Mouse (Mus musculus) limb, embryonic 11.5 days (tissue): ENCODE results near the gene Phc2. TPM values are rescaled to one million over a fixed set of nuclear protein-coding genes. Genes with fewer than 3 reads are reported as not detected.
A peak's percentile ranks its signal among the peaks of the same experiment; 100 is the strongest.

Experiments used
- ATAC-seq: fragments of 200-750 bp; cut with Nextera tagmentation; 2 replicates; pipeline ENCODE4 v1.8.0; 2017; ENCODE audit warnings: low read depth; ENCODE audit not compliant: insufficient number of reproducible peaks, low FRiP score, low TSS enrichment
- DNase-seq: peaks from one replicate; pipeline ENCODE4 v3.0.0-alpha.2; 2015; ENCODE audit warnings: low spot score
- H3K27ac ChIP-seq: fragments of 300-500 bp; sonication (generic); replicated peaks from 2 replicates; pipeline ENCODE4 v1.5.1; 2014; ENCODE audit warnings: low read depth, mild to moderate bottlenecking, low read length
- H3K27me3 ChIP-seq: fragments of 300-500 bp; sonication (generic); 2 replicates; pipeline ENCODE4 v1.6.1; 2014; ENCODE audit warnings: mild to moderate bottlenecking, low read length, mixed read lengths; ENCODE audit not compliant: control insufficient read depth, insufficient read depth
- H3K36me3 ChIP-seq: fragments of 300-500 bp; sonication (generic); 2 replicates; pipeline ENCODE4 v1.6.1; 2014; ENCODE audit warnings: mild to moderate bottlenecking, low read length, moderate library complexity, mixed read lengths; ENCODE audit not compliant: control insufficient read depth, insufficient read depth
- H3K4me1 ChIP-seq: fragments of 300-500 bp; sonication (generic); 2 replicates; pipeline ENCODE4 v1.6.1; 2014; ENCODE audit warnings: low read length, mixed read lengths; ENCODE audit not compliant: control insufficient read depth, insufficient read depth
- H3K4me2 ChIP-seq: fragments of 300-500 bp; sonication (generic); 2 replicates; pipeline ENCODE4 v1.6.1; 2014; ENCODE audit warnings: low read depth, mild to moderate bottlenecking, moderate library complexity; ENCODE audit not compliant: severe bottlenecking
- H3K4me3 ChIP-seq: fragments of 300-500 bp; sonication (generic); 2 replicates; pipeline ENCODE4 v1.5.1; 2014; ENCODE audit warnings: low read depth, low read length
- H3K9ac ChIP-seq: fragments of 300-500 bp; sonication (generic); 2 replicates; pipeline ENCODE4 v1.6.1; 2014; ENCODE audit warnings: mild to moderate bottlenecking, low read length
- H3K9me3 ChIP-seq: fragments of 300-500 bp; sonication (generic); 2 replicates; pipeline ENCODE4 v1.6.1; 2016; ENCODE audit warnings: low read length; ENCODE audit not compliant: control insufficient read depth
- WGBS: fragments of 180-500 bp; shearing (Covaris S2); extraction: QIAGEN DNeasy Blood & Tissue Kit; methylation state at CpG from one replicate; pipeline ENCODE4 v1.1.7; 2014; 5-methylcytosine and 5-hydroxymethylcytosine counted together
- polyA plus RNA-seq: library from polyadenylated mRNA; unstranded; fragments of >200 nt; fragmentation: Nextera tagmentation; extraction: Ambion mirVana; gene quantifications from 2 replicates; pipeline ENCODE4 v1.2.1, GENCODE M21; 2014

The Phc2 gene
- polyA plus RNA-seq, 1 experiment from 2014 or later, result 63.2 TPM

- no peak overlapping the region for H3K4me3 ChIP-seq
- no peak overlapping the region for H3K9ac ChIP-seq
- DNase-seq (no peak), ATAC-seq (no peak)
- H3K4me2 ChIP-seq, result no peak overlapping the region
- 95% methylated on average over 10 of the region's 11 CpGs for WGBS
- H3K27me3 ChIP-seq, result no peaks in the 10 kb centered on the region
- peaks cover 30% of the 10 kb centered on the region for H3K36me3 ChIP-seq
- H3K27ac ChIP-seq, result no peak overlapping the region
- no peaks in the 10 kb centered on the region for H3K9me3 ChIP-seq
- peaks cover 6% of the 10 kb centered on the region; the same call in 1 of the 2 replicates for H3K4me1 ChIP-seq
Observed at GRCm38 (mm10) chr4:128785921-128786654, 131.6 kb downstream of the Phc2 start.

DNA sequence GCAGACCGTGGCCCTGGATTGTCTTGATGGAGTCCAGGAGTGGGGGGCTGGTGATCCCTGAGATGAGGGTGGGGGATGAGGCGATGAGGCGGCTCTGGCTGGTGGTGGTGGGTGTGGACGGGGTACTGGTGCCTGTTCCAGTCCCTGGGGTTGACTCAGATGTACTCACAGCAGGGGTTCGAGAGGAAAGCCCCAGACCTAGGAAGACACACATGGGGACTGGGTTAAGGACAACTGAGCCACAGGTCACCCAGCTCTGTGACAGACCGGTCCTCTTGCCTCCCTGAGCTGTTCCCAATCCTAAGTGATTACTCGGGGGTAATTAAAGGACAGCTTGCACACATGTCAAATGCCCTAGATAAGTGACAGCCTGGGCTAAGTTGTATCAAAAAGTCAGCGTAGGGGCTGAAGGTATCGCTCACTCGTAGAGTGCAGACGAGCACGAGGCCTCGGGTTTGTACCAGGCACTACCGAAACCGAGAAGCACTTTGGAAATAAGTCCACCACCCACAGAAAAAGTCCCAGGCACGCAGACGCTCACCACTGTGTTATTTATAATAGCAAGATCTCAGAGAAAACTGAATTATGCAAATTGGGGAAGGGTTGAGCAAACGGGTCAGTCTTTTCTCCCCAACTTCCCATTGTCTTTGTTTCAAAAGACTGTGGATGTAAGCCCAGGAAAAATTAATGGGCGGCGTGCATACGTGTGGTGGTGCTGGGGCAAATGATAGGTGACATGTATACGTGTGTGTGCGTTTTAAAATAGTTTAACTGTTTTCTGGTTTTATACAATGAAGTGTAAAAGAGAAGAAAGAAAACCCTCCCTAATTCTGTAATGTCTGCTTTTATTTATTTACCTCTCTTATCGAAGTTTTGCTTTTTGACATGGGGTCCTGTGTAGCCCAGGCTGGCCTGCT is 132.8 kb downstream of the Phc2 start:
- Histone ChIP-seq H3K4me3 (no peak overlapping the region), H3K9ac (no peak overlapping the region), H3K4me1 (peaks cover 6% of the 10 kb centered on the region; the same call in 1 of the 2 replicates), H3K36me3 (peaks cover 30% of the 10 kb centered on the region), H3K27me3 (no peaks in the 10 kb centered on the region), H3K9me3 (no peaks in the 10 kb centered on the region), H3K27ac (no peak overlapping the region), H3K4me2 (no peak overlapping the region)
- DNase-seq (no peak), ATAC-seq (no peak)
- 92% methylated on average over 24 of the region's 24 CpGs for WGBS

- no peak for ATAC-seq
- Histone ChIP-seq H3K4me3 (no peak overlapping the region), H3K27me3 (no peaks in the 10 kb centered on the region), H3K4me1 (peaks cover 6% of the 10 kb centered on the region; the same call in 1 of the 2 replicates), H3K9ac (no peak overlapping the region), H3K9me3 (no peaks in the 10 kb centered on the region), H3K27ac (no peak overlapping the region), H3K4me2 (no peak overlapping the region), H3K36me3 (peaks cover 28% of the 10 kb centered on the region)
- DNase-seq, result no peak
- 97% methylated on average over 4 of the region's 4 CpGs for WGBS
Observed at GRCm38 (mm10) chr4:128788108-128788507, 133.6 kb downstream of the Phc2 start.

DNA sequence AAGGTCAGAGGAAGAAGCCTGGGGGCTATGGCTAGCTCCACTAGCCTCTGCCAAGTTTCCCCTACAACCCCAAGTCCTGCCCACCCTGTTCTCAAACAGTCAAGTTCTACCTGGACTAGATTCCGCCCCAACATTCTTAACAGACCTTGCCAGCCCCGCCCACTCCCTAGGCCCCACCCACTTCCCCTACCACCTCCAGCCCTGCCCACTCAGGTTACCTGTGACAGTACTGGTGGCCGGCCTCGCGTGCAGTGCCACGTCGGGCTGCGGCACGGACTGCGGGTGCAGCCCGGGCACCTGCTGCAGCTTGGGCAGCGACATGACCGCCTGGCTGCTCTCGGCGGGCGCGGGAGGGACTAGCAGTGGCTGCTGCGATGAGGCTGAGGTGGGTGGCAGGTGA is 135.1 kb downstream of the Phc2 start:
- no peak for ATAC-seq
- no peak for DNase-seq
- Histone ChIP-seq H3K36me3 (peaks cover 24% of the 10 kb centered on the region), H3K4me3 (no peak overlapping the region), H3K4me2 (no peak overlapping the region), H3K27ac (no peak overlapping the region), H3K27me3 (no peaks in the 10 kb centered on the region), H3K9me3 (no peaks in the 10 kb centered on the region), H3K9ac (no peak overlapping the region), H3K4me1 (peaks cover 6% of the 10 kb centered on the region; the same call in 1 of the 2 replicates)
- 32% methylated on average over 18 of the region's 18 CpGs for WGBS

GRCm38 (mm10) chr4:128793710-128794109 is 139.2 kb downstream of the Phc2 start:
- no peak for ATAC-seq
- H3K27ac ChIP-seq, result no peak overlapping the region
- no peak overlapping the region for H3K4me3 ChIP-seq
- H3K9ac ChIP-seq, result no peak overlapping the region
- H3K4me2 ChIP-seq, result no peak overlapping the region
- 46% methylated on average over 1 of the region's 1 CpGs for WGBS
- no peak for DNase-seq
- no peaks in the 10 kb centered on the region for H3K9me3 ChIP-seq
- H3K27me3 ChIP-seq, result no peaks in the 10 kb centered on the region
- H3K36me3 ChIP-seq, result peaks cover 7% of the 10 kb centered on the region
- H3K4me1 ChIP-seq, result peaks cover 24% of the 10 kb centered on the region

- no peak for DNase-seq
- Histone ChIP-seq H3K9me3 (no peaks in the 10 kb centered on the region), H3K9ac (no peak overlapping the region), H3K36me3 (peaks cover 7% of the 10 kb centered on the region), H3K4me2 (no peak overlapping the region), H3K27ac (no peak overlapping the region), H3K4me1 (peaks cover 29% of the 10 kb centered on the region), H3K27me3 (no peaks in the 10 kb centered on the region), H3K4me3 (no peak overlapping the region)
- WGBS, result 92% methylated on average over 8 of the region's 8 CpGs
- no peak for ATAC-seq
Observed at GRCm38 (mm10) chr4:128794198-128794597, 139.7 kb downstream of the Phc2 start.

GRCm38 (mm10) chr4:128795596-128795995 is 141.1 kb downstream of the Phc2 start:
- H3K27ac ChIP-seq, result no peak overlapping the region
- H3K36me3 ChIP-seq, result 0 out of 2 replicates have a peak, but pooled peaks cover 2% of the 10 kb centered on the region
- peaks cover 28% of the 10 kb centered on the region for H3K4me1 ChIP-seq
- no peak overlapping the region for H3K9ac ChIP-seq
- no peaks in the 10 kb centered on the region for H3K27me3 ChIP-seq
- DNase-seq, result peak; percentile 71
- ATAC-seq, result peak; percentile 28; the same call in 1 of the 2 replicates
- no peaks in the 10 kb centered on the region for H3K9me3 ChIP-seq
- no peak overlapping the region for H3K4me3 ChIP-seq
- 3% methylated on average over 9 of the region's 9 CpGs for WGBS
- 0 out of 2 replicates have a peak overlapping the region, but pooled peaks have one; percentile 11 for H3K4me2 ChIP-seq

GRCm38 (mm10) chr4:128796788-128797187 is 142.3 kb downstream of the Phc2 start:
- 86% methylated on average over 8 of the region's 8 CpGs for WGBS
- Histone ChIP-seq H3K9ac (no peak overlapping the region), H3K4me2 (no peak overlapping the region), H3K27ac (peak overlapping the region; percentile 14; the same call in 1 of the 2 replicates), H3K27me3 (no peaks in the 10 kb centered on the region), H3K9me3 (no peaks in the 10 kb centered on the region), H3K36me3 (0 out of 2 replicates have a peak, but pooled peaks cover 2% of the 10 kb centered on the region), H3K4me3 (no peak overlapping the region), H3K4me1 (peaks cover 26% of the 10 kb centered on the region)
- ATAC-seq (no peak), DNase-seq (no peak)
